Mouse (Mus musculus) forebrain, embryonic 13.5 days (tissue): ENCODE measurements at regions not wholly inside any gene's neighbourhood (a gene's known extent, or its start where the extent isn't known, plus 50 kb on each side); places are given as distances from the start of the nearest gene placed in this dataset.

ENCODE experiments used
- ATAC-seq: fragments of 200-750 bp; cut with Nextera tagmentation; 2 replicates; pipeline ENCODE4 v1.8.0; 2017
- H3K27ac ChIP-seq: fragments of 300-500 bp; sonication (generic); 2 replicates; pipeline ENCODE4 v1.5.1; 2015; ENCODE audit warnings: inconsistent platforms, mild to moderate bottlenecking, moderate library complexity
- H3K27me3 ChIP-seq: fragments of 300-500 bp; sonication (generic); 2 replicates; pipeline ENCODE4 v1.6.1; 2015; ENCODE audit warnings: mild to moderate bottlenecking, inconsistent platforms
- H3K36me3 ChIP-seq: fragments of 300-500 bp; sonication (generic); 2 replicates; pipeline ENCODE4 v1.6.1; 2015; ENCODE audit warnings: mild to moderate bottlenecking, inconsistent platforms; ENCODE audit not compliant: poor library complexity, severe bottlenecking
- H3K4me1 ChIP-seq: fragments of 300-500 bp; sonication (generic); 2 replicates; pipeline ENCODE4 v1.6.1; 2015; ENCODE audit warnings: inconsistent platforms
- H3K4me2 ChIP-seq: fragments of 300-500 bp; sonication (generic); 2 replicates; pipeline ENCODE4 v1.6.1; 2015; ENCODE audit warnings: inconsistent platforms, mild to moderate bottlenecking, moderate library complexity
- H3K4me3 ChIP-seq: fragments of 300-500 bp; sonication (generic); 2 replicates; pipeline ENCODE4 v1.5.1; 2015; ENCODE audit warnings: mild to moderate bottlenecking, inconsistent platforms
- H3K9ac ChIP-seq: fragments of 300-500 bp; sonication (generic); 2 replicates; pipeline ENCODE4 v1.6.1; 2015; ENCODE audit warnings: mild to moderate bottlenecking, inconsistent platforms
- H3K9me3 ChIP-seq: fragments of 300-500 bp; sonication (generic); replicated peaks from 2 replicates; pipeline ENCODE4 v1.6.1; 2016; ENCODE audit warnings: inconsistent platforms
- WGBS: fragments of 180-500 bp; shearing (Covaris S2); methylation state at CpG from one replicate; pipeline ENCODE4 v1.1.7; 2015; 5-methylcytosine and 5-hydroxymethylcytosine counted together

DNA sequence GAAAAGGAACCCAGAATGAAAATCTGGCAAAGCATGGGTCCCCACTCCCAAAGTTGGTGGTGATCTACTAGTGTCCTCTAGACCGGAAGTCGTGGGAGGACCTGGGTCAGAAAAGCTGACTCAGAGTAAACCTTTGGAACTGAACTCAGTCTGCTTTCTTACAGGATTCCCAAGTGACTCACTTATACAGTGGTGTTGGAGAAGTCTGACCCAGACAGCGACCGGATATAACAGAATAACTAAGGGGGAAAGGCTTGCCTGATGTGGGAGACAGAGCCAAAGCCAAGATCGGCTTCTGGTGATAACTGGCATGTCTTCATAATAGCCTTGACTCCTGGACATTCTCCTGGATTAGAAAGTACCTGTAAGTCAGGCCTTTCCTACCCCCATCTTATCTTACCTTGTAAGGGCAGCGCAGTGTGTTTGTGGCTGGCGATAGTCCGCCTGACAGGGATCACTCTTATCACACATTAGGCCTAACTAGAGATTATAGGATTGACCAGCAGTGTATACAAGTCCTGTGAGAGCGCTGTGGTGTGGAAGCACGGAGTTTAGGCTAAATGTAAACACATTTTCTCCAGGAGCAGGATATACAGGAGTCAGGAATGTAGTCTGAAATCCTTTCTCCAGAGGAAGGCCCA, 150.4 kb downstream of the Gm19410 start:
- Histone ChIP-seq H3K4me3 (no peak overlapping the region), H3K9ac (no peak overlapping the region), H3K4me1 (no peaks in the 10 kb centered on the region), H3K36me3 (no peaks in the 10 kb centered on the region), H3K9me3 (no peaks in the 10 kb centered on the region), H3K27ac (no peak overlapping the region), H3K4me2 (no peak overlapping the region), H3K27me3 (no peaks in the 10 kb centered on the region)
- WGBS: 90% methylated on average over 10 of the region's 10 CpGs
- ATAC-seq: no peak

DNA sequence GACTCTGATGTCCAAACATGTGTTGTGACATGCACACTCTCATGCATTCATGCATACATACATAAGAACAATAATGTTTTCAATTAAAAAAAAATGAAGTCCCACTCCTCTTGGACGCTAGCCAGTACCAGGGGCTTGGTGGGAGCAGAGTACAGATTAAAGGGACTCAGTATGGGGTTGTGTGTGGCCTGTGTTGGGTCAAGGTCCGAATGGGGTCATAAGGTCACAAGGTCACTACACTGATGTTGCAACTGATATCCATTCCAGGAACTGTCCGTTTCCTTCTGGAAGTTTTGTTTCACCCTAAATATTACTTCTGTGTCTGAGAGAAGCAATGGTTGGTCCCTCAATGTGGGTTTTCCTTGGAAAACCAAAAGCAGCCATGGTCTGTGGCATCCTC, 152.0 kb downstream of the Gm19410 start:
- 71% methylated on average over 3 of the region's 3 CpGs for WGBS
- no peak overlapping the region for H3K4me2 ChIP-seq
- ATAC-seq: no peak
- no peaks in the 10 kb centered on the region for H3K4me1 ChIP-seq
- no peaks in the 10 kb centered on the region for H3K36me3 ChIP-seq
- H3K9me3 ChIP-seq: no peaks in the 10 kb centered on the region
- H3K9ac ChIP-seq: no peak overlapping the region
- H3K27ac ChIP-seq: no peak overlapping the region
- no peak overlapping the region for H3K4me3 ChIP-seq
- no peaks in the 10 kb centered on the region for H3K27me3 ChIP-seq

- no peaks in the 10 kb centered on the region for H3K9me3 ChIP-seq
- no peak for ATAC-seq
- H3K36me3 ChIP-seq: no peaks in the 10 kb centered on the region
- H3K27ac ChIP-seq: no peak overlapping the region
- no peaks in the 10 kb centered on the region for H3K4me1 ChIP-seq
- no peak overlapping the region for H3K4me3 ChIP-seq
- H3K27me3 ChIP-seq: no peaks in the 10 kb centered on the region
- 84% methylated on average over 6 of the region's 6 CpGs for WGBS
- H3K4me2 ChIP-seq: no peak overlapping the region
- no peak overlapping the region for H3K9ac ChIP-seq
Measured at GRCm38 (mm10) chr8:35919451-35919850, 153.9 kb downstream of the Gm19410 start.

- 66% methylated on average over 8 of the region's 8 CpGs for WGBS
Measured at GRCm38 (mm10) chr8:35919859-35920675, 154.5 kb downstream of the Gm19410 start.

DNA sequence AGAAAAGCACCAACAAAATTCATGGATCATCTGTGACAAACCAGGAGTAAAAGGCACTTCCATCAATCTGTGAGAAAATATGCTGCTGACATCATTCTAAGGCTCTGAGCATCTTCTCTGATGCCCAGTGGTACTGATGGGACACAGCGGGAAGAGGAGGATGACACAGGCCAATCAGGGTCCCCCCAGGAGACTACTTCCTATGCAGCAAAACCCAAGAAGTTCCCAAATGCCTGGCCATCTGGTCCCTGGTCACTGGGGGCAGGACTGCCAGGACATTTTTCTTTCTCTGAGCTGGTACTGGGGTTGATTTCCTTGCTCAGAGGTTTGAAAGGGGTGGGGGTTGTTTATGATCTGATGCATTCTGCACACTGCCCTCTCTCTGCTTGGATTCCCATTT, 158.4 kb downstream of the Gm19410 start:
- H3K27me3 ChIP-seq: no peaks in the 10 kb centered on the region
- H3K4me3 ChIP-seq: no peak overlapping the region
- no peaks in the 10 kb centered on the region for H3K36me3 ChIP-seq
- WGBS: 79% methylated on average over 1 of the region's 1 CpGs
- no peak overlapping the region for H3K4me2 ChIP-seq
- H3K27ac ChIP-seq: no peak overlapping the region
- ATAC-seq: no peak
- H3K9me3 ChIP-seq: no peaks in the 10 kb centered on the region
- H3K9ac ChIP-seq: no peak overlapping the region
- peaks cover 4% of the 10 kb centered on the region; the same call in 1 of the 2 replicates for H3K4me1 ChIP-seq

More at GRCm38 (mm10) chr8:35919859-35920675, 154.5 kb downstream of the Gm19410 start:
- Histone ChIP-seq H3K4me1 (no peaks in the 10 kb centered on the region), H3K9ac (no peak overlapping the region), H3K4me3 (no peak overlapping the region), H3K9me3 (no peaks in the 10 kb centered on the region), H3K36me3 (no peaks in the 10 kb centered on the region), H3K27ac (no peak overlapping the region), H3K27me3 (no peaks in the 10 kb centered on the region), H3K4me2 (no peak overlapping the region)
- ATAC-seq: no peak

GRCm38 (mm10) chr8:35927408-35927871, 161.8 kb downstream of the Gm19410 start:
- Histone ChIP-seq H3K9me3 (no peaks in the 10 kb centered on the region), H3K36me3 (no peaks in the 10 kb centered on the region), H3K4me1 (peaks cover 4% of the 10 kb centered on the region), H3K4me2 (no peak overlapping the region), H3K27ac (no peak overlapping the region), H3K9ac (no peak overlapping the region), H3K4me3 (no peak overlapping the region), H3K27me3 (no peaks in the 10 kb centered on the region)
- ATAC-seq: no peak
- 89% methylated on average over 5 of the region's 5 CpGs for WGBS

DNA sequence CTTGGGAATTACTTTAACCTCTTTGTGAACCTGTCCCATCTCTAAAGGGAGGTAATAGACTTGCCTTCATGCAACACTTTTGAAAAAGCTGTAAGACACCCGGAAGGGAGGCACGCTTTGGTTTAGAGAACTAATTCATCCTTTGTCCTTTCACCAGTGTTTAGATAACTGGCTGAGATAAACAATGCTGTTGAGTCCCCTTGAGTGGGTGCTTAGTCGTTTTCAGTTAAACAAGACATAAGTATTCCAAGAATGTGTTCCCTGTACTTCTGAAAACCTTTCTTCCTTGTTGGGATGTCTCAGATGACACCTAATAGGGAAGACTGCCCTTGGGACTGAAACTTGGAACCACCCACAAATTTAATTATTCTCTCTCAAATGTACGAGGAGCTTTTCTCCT, 164.7 kb downstream of the Gm19410 start:
- Histone ChIP-seq H3K4me2 (no peak overlapping the region), H3K9ac (no peak overlapping the region), H3K27ac (no peak overlapping the region), H3K9me3 (no peaks in the 10 kb centered on the region), H3K4me3 (no peak overlapping the region), H3K4me1 (peaks cover 27% of the 10 kb centered on the region), H3K27me3 (no peaks in the 10 kb centered on the region), H3K36me3 (no peaks in the 10 kb centered on the region)
- WGBS: 63% methylated on average over 4 of the region's 4 CpGs
- ATAC-seq: no peak

- Histone ChIP-seq H3K27me3 (no peaks in the 10 kb centered on the region), H3K4me2 (peak overlapping the region; percentile 31), H3K4me3 (no peak overlapping the region), H3K9ac (peak overlapping the region; percentile 27; the same call in 1 of the 2 replicates), H3K4me1 (peaks cover 23% of the 10 kb centered on the region), H3K27ac (peak overlapping the region; percentile 92), H3K36me3 (no peaks in the 10 kb centered on the region), H3K9me3 (no peaks in the 10 kb centered on the region)
- ATAC-seq: peak; percentile 99
- 14% methylated on average over 13 of the region's 13 CpGs for WGBS
Measured at GRCm38 (mm10) chr8:35933186-35934114, 167.9 kb downstream of the Gm19410 start.

- Histone ChIP-seq H3K27ac (peak overlapping the region; percentile 92), H3K4me3 (no peak overlapping the region), H3K27me3 (no peaks in the 10 kb centered on the region), H3K36me3 (no peaks in the 10 kb centered on the region), H3K4me1 (peaks cover 23% of the 10 kb centered on the region), H3K9ac (no peak overlapping the region), H3K9me3 (no peaks in the 10 kb centered on the region), H3K4me2 (peak overlapping the region; percentile 31)
- peak; percentile 67 for ATAC-seq
- WGBS: 36% methylated on average over 7 of the region's 7 CpGs
Measured at GRCm38 (mm10) chr8:35934115-35934607, 168.6 kb downstream of the Gm19410 start.

- WGBS: 89% methylated on average over 1 of the region's 1 CpGs
- no peak overlapping the region for H3K9ac ChIP-seq
- H3K9me3 ChIP-seq: no peaks in the 10 kb centered on the region
- H3K4me2 ChIP-seq: no peak overlapping the region
- no peaks in the 10 kb centered on the region for H3K36me3 ChIP-seq
- no peak overlapping the region for H3K4me3 ChIP-seq
- no peak for ATAC-seq
- H3K4me1 ChIP-seq: peaks cover 23% of the 10 kb centered on the region
- no peaks in the 10 kb centered on the region for H3K27me3 ChIP-seq
- H3K27ac ChIP-seq: peak overlapping the region; percentile 92; the same call in 1 of the 2 replicates
Measured at GRCm38 (mm10) chr8:35935034-35935433, 169.4 kb downstream of the Gm19410 start.

DNA sequence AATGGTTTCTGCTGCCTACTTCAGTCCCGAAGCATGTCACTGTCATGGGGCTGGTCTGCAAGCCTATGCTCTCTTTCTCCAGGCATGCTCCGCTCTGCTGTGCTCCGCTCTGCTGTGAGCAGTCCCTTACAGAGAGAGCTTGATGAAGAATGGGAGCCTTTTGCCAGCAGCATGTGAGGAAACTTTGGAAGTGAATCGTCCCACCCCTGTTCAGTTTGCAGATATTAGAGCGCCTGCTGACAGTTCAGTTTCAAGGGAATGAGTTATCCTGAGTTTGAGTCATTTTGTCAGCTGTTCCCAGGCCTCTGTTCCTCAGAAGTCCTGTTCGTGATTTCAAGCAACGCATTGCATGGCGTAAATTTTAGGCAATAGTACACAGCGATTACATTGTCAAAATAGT, 173.6 kb downstream of the Gm19410 start:
- H3K9ac ChIP-seq: no peak overlapping the region
- no peak for ATAC-seq
- no peak overlapping the region for H3K4me2 ChIP-seq
- peaks cover 5% of the 10 kb centered on the region for H3K4me1 ChIP-seq
- no peaks in the 10 kb centered on the region for H3K9me3 ChIP-seq
- H3K27ac ChIP-seq: no peak overlapping the region
- H3K4me3 ChIP-seq: no peak overlapping the region
- WGBS: 94% methylated on average over 9 of the region's 9 CpGs
- H3K27me3 ChIP-seq: no peaks in the 10 kb centered on the region
- no peaks in the 10 kb centered on the region for H3K36me3 ChIP-seq
